Mouse (Mus musculus): Measurements from ENCODE around the gene Mtss1l. TPM values are rescaled to one million over a fixed set of nuclear protein-coding genes. Genes with fewer than 3 reads are reported as not detected.

Gene Mtss1l
- polyA plus RNA-seq, 1 experiment from 2014 or later: 5.9 TPM

DNA sequence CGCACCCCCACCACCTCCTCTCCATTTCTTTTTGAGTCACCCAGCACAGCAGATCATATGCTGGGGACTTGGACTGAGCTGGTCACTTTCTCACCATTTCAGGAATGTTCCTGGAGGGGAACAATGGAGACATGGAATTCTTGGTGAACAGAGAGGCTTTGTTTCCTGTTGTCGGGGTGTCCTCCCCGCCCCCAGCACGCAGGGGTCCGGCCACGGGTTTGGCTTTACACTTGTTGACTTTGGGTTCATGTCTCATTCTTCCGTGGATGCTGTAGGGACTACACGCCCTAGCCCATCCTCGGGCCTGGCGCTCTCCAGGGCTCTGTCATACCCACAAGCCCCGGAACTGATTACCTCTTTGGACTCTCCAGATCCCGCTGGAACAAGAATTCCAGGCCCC is 67.7 kb downstream of the Mtss1l start:
- H3K36me3 ChIP-seq (ENCODE audit: control insufficient read depth, insufficient read depth, low read length): no peaks in the 10 kb centered on the region
- no peak overlapping the region for H3K4me2 ChIP-seq
- H3K4me1 ChIP-seq (replicated peaks; ENCODE audit: control insufficient read depth, insufficient read depth, low read length): no peaks in the 10 kb centered on the region
- WGBS: 58% methylated on average over 12 of the region's 12 CpGs
- H3K27me3 ChIP-seq (replicated peaks; ENCODE audit: control insufficient read depth, insufficient read depth, low read length): no peaks in the 10 kb centered on the region
- H3K4me3 ChIP-seq (ENCODE audit: low read depth, low read length): no peak overlapping the region
- no peak for ATAC-seq (replicated peaks; ENCODE audit: low FRiP score)
- no peak overlapping the region for H3K9ac ChIP-seq (ENCODE audit: low read depth, low read length)
- no peaks in the 10 kb centered on the region for H3K9me3 ChIP-seq (ENCODE audit: control insufficient read depth, low read length)
- no peak overlapping the region for H3K27ac ChIP-seq (ENCODE audit: low read depth, low read length)
- no peak for DNase-seq (ENCODE audit: low spot score)

DNA sequence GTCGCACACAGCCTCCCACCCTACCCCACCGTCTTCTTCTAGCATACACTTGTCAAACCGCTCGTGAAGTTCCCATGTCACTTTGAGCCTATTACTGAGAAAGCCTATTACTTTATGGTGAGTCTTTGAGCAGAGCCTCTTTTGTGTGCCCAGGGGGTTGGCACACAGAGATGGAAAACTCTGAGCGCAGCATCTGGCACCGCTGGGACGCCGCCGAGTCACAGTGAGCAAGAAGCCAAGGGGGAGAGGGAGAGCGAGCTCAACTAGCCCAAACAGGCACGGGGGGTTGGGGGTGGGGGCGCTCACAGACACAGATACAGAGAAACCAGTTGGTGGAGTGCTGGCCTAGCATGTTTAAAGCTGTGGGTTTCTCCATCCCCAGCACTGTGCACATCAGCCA is 68.3 kb downstream of the Mtss1l start:
- DNase-seq (ENCODE audit: low spot score): no peak
- Histone ChIP-seq H3K4me3 (ENCODE audit: low read depth, low read length) (no peak overlapping the region), H3K27ac (ENCODE audit: low read depth, low read length) (no peak overlapping the region), H3K4me1 (replicated peaks; ENCODE audit: control insufficient read depth, insufficient read depth, low read length) (no peaks in the 10 kb centered on the region), H3K9ac (ENCODE audit: low read depth, low read length) (no peak overlapping the region), H3K9me3 (ENCODE audit: control insufficient read depth, low read length) (no peaks in the 10 kb centered on the region), H3K36me3 (ENCODE audit: control insufficient read depth, insufficient read depth, low read length) (no peaks in the 10 kb centered on the region), H3K27me3 (replicated peaks; ENCODE audit: control insufficient read depth, insufficient read depth, low read length) (no peaks in the 10 kb centered on the region), H3K4me2 (no peak overlapping the region)
- WGBS: 50% methylated on average over 12 of the region's 12 CpGs
- no peak for ATAC-seq (replicated peaks; ENCODE audit: low FRiP score)

DNA sequence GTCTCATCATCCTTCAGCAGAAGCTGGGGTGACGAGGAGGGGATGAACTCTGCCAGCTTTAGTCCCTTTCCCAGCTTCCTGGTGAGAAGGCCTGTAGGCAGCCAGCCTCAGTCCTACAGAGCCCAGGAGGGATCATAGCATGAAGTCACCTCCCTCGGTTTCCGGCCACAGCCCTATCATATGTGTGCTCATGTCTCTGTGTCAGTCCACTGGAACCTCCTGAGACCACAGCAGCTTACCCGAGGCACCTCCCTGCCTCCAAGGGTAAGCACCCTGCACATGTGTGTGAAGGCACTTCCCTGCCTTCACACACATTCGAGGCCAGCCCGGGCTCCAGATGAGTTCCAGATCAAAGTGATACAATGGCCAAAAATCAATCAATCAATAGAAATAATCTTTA is 69.0 kb downstream of the Mtss1l start:
- H3K9ac ChIP-seq (ENCODE audit: low read depth, low read length): no peak overlapping the region
- H3K27ac ChIP-seq (ENCODE audit: low read depth, low read length): no peak overlapping the region
- ATAC-seq (replicated peaks; ENCODE audit: low FRiP score) (no peak), DNase-seq (ENCODE audit: low spot score) (no peak)
- H3K4me1 ChIP-seq (replicated peaks; ENCODE audit: control insufficient read depth, insufficient read depth, low read length): no peaks in the 10 kb centered on the region
- no peak overlapping the region for H3K4me2 ChIP-seq
- 37% methylated on average over 6 of the region's 6 CpGs for WGBS
- H3K36me3 ChIP-seq (ENCODE audit: control insufficient read depth, insufficient read depth, low read length): no peaks in the 10 kb centered on the region
- no peaks in the 10 kb centered on the region for H3K27me3 ChIP-seq (replicated peaks; ENCODE audit: control insufficient read depth, insufficient read depth, low read length)
- no peaks in the 10 kb centered on the region for H3K9me3 ChIP-seq (ENCODE audit: control insufficient read depth, low read length)
- H3K4me3 ChIP-seq (ENCODE audit: low read depth, low read length): no peak overlapping the region

Other genes starting within 250 kb of the Mtss1l start
- 34.1 and 38.9 TPM in 2 replicates for gene Vac14, start 102.9 kb upstream of the Mtss1l start, polyA plus RNA-seq (2014; fragmentation: Nextera tagmentation; extraction: Ambion mirVana)
- 0.18 and 0.36 TPM in 2 replicates for gene Il34, start 84.4 kb downstream of the Mtss1l start, polyA plus RNA-seq (2014; fragmentation: Nextera tagmentation; extraction: Ambion mirVana)
- gene Cog4, start 125.1 kb downstream of the Mtss1l start, polyA plus RNA-seq (2014; fragmentation: Nextera tagmentation; extraction: Ambion mirVana): 51.4 and 57.3 TPM in 2 replicates
- gene Sf3b3, start 125.3 kb downstream of the Mtss1l start, polyA plus RNA-seq (2014; fragmentation: Nextera tagmentation; extraction: Ambion mirVana): 187 and 214 TPM in 2 replicates
- 6.8 and 9.0 TPM in 2 replicates for gene Fuk, start 181.0 kb downstream of the Mtss1l start, polyA plus RNA-seq (2014; fragmentation: Nextera tagmentation; extraction: Ambion mirVana)
- 21.9 and 22.0 TPM in 2 replicates for gene St3gal2, start 198.4 kb downstream of the Mtss1l start, polyA plus RNA-seq (2014; fragmentation: Nextera tagmentation; extraction: Ambion mirVana)

Measured in liver, embryonic 11.5 days (tissue).